Comparison of ENCODE assay signal across 4 mouse cellular contexts in genomic region chr14:18466864-18467263, GRCm38 (mm10).
DNase-seq lines count a peak whose midpoint lies in the region; TF ChIP-seq lines count a peak whose summit lies in the region.
"Not testable (repeated sequence)": the region's sequence is repeated elsewhere in the genome, so short reads cannot be mapped to it uniquely, and the experiment has no call there.

No protein-coding gene starts in this region.

- peak; percentile 69; the same call in 1 of the 2 replicates for TF ChIP-seq EP300 in ES-Bruce4 (IDR thresholded peaks at IDR 0.05; ENCODE audit: insufficient read depth, low read depth, low read length)

- not testable (repeated sequence) for H3K9ac ChIP-seq in ES-Bruce4 (ENCODE audit: low read depth, poor library complexity, severe bottlenecking)

- H3K36me3 ChIP-seq in ES-Bruce4 (ENCODE audit: control insufficient read depth, insufficient read depth, low read length, poor library complexity, severe bottlenecking), result not testable (repeated sequence)

- not testable (repeated sequence) for H3K4me1 ChIP-seq in ES-Bruce4 (ENCODE audit: control insufficient read depth, insufficient read depth, low read length)

- H3K27me3 ChIP-seq in ES-Bruce4 (ENCODE audit: control insufficient read depth, insufficient read depth, low read length, poor library complexity, severe bottlenecking), result not testable (repeated sequence)

- TF ChIP-seq POLR2A in ES-Bruce4 (IDR thresholded peaks at IDR 0.05; ENCODE audit: insufficient read depth, low read length), result not testable (repeated sequence)

- not testable (repeated sequence) for TF ChIP-seq CTCF in ES-Bruce4 (IDR thresholded peaks at IDR 0.05; ENCODE audit: low read depth, low read length)

- DNase-seq in ES-CJ7 (ENCODE audit: low read depth, low spot score), result peak; percentile 25
- peak; percentile 18 for DNase-seq in R1 (ENCODE audit: low read depth, low spot score)
- peak; percentile 78 for DNase-seq in heart, adult 11 months

- peaks cover 12% of the 10 kb centered on the region for H3K9me3 ChIP-seq in ES-Bruce4 (replicated peaks; ENCODE audit: control insufficient read depth, insufficient read depth, low read length, poor library complexity, severe bottlenecking)

- H3K4me3 ChIP-seq in ES-Bruce4 (ENCODE audit: low read depth, low read length), result not testable (repeated sequence)

- H3K27ac ChIP-seq in ES-Bruce4 (ENCODE audit: insufficient read depth, low read length), result peak overlapping the region; percentile 46; the same call in 1 of the 2 replicates

Comparison
In these comparisons a context has a peak if more than half of its experiments do, and no peak if none do; other contexts are left out.
1. DNase-seq: peak in every context shown above with its lines; median percentile 78 in heart, adult 11 months; 25 in ES-CJ7; 18 in R1.